8 mouse cellular contexts compared by ENCODE assay signal in genomic region chr6:124745490-124746295, GRCm38 (mm10). TPM values are rescaled to one million over a fixed set of nuclear protein-coding genes. Genes with fewer than 3 reads are reported as not detected.
DNase-seq lines count a peak whose midpoint lies in the region; ATAC-seq and TF ChIP-seq lines count a peak whose summit lies in the region.

No protein-coding gene starts in this region.

- no peaks in the 10 kb centered on the region; the same call in 1 of the 2 replicates for H3K4me1 ChIP-seq in cortical plate, adult 2 months (ENCODE audit: control insufficient read depth, insufficient read depth, low read length)

- peak overlapping the region; percentile 40 for H3K4me3 ChIP-seq in cortical plate, adult 2 months (ENCODE audit: insufficient read depth, low read length)
- H3K4me3 ChIP-seq in left cerebral cortex, adult 2 months, result peak overlapping the region; percentile 60

- peak; percentile 55 for ATAC-seq in activated CD4-positive, CD25-positive, alpha-beta regulatory T cell, adult 4 months
- ATAC-seq in megakaryocyte, adult 5-6 weeks (ENCODE audit: poor library complexity, severe bottlenecking), result peak; percentile 70

- peak; percentile 55 for TF ChIP-seq CTCF in cortical plate, adult 2 months (IDR thresholded peaks at IDR 0.05; ENCODE audit: extremely low read depth, insufficient read depth, low read length)
- peak; percentile 99 for TF ChIP-seq CTCF in left cerebral cortex, adult 2 months (IDR thresholded peaks at IDR 0.05)

- peak; percentile 56 for TF ChIP-seq POLR2A in cortical plate, adult 2 months (IDR thresholded peaks at IDR 0.05; ENCODE audit: extremely low read depth, insufficient read depth, low read length)

- DNase-seq in gastrocnemius, adult 8-10 months (ENCODE audit: low spot score in 2 of 2), result peak; percentile 87 to 93
- DNase-seq in hindlimb bud, embryonic 11.5 days (ENCODE audit: extremely low spot score, low read depth, low spot score), result peak; percentile 86
- peak; percentile 95 to 97 for DNase-seq in left cerebral cortex, adult 2 months (ENCODE audit: extremely low spot score in 1 of 2, low spot score in 2 of 2)
- DNase-seq in right cerebral cortex, adult 18-20 months, result peak; percentile 95
- peak; percentile 92 for DNase-seq in urinary bladder, adult 2 months (ENCODE audit: low spot score)

- intact Hi-C loops in left cerebral cortex, adult 2 months (cut with DNase I), result loop anchor here (1.0 to 2.0 kb wide), 2 partner anchors 12 to 73 kb away; no protein-coding TSS in a partner anchor

- H3K27ac ChIP-seq in cortical plate, adult 2 months (ENCODE audit: insufficient read depth, low read length), result peak overlapping the region; percentile 5
- H3K27ac ChIP-seq in left cerebral cortex, adult 2 months, result peak overlapping the region; percentile 96

RNA-seq across cellular contexts. Expression of gene Grcc10, which starts 4.5 kb away (rescaled TPM):
- polyA plus RNA-seq in activated CD4-positive, CD25-positive, alpha-beta regulatory T cell, adult 4 months (2017; shearing (Covaris generic)), result 100 to 1,000 TPM; 529 to 630 TPM
- polyA plus RNA-seq in cortical plate, adult 2 months (2012; rRNA removed), result 340 and 352 TPM in 2 replicates
- total RNA-seq in gastrocnemius, adult 8-10 months (2022), result 100 to 1,000 TPM; 146 to 173 (median 164) TPM
- 100 to 1,000 TPM; 298 to 309 TPM for total RNA-seq in left cerebral cortex, adult 2 months (2021)
- total RNA-seq in megakaryocyte, adult 5-6 weeks (2015), result 177 and 203 TPM in 2 replicates
- total RNA-seq in megakaryocyte, adult 5-6 weeks (2017), result 121 and 136 TPM in 2 replicates
- 214 and 229 TPM in 2 replicates for polyA plus RNA-seq in urinary bladder, adult 2 months (2012; rRNA removed)

RNA-seq across cellular contexts. Expression of gene Ptpn6, which starts 7.2 kb away (rescaled TPM):
- polyA plus RNA-seq in activated CD4-positive, CD25-positive, alpha-beta regulatory T cell, adult 4 months (2017; shearing (Covaris generic)), result 100 to 1,000 TPM; 138 to 144 TPM
- polyA plus RNA-seq in cortical plate, adult 2 months (2012; rRNA removed), result 6.3 and 6.5 TPM in 2 replicates
- total RNA-seq in gastrocnemius, adult 8-10 months (2022), result 1 to 10 TPM in 3 of 4 experiments, under 1 TPM in 1; 0.80 to 2.0 (median 1.2) TPM
- total RNA-seq in left cerebral cortex, adult 2 months (2021), result 1 to 10 TPM; 3.3 to 4.0 TPM
- 308 and 336 TPM in 2 replicates for total RNA-seq in megakaryocyte, adult 5-6 weeks (2015)
- 1,009 and 1,024 TPM in 2 replicates for total RNA-seq in megakaryocyte, adult 5-6 weeks (2017)
- polyA plus RNA-seq in urinary bladder, adult 2 months (2012; rRNA removed), result 17.0 and 18.2 TPM in 2 replicates

RNA-seq across cellular contexts. Expression of gene Gm45234, which starts 10.1 kb away (rescaled TPM):
- not detected for polyA plus RNA-seq in activated CD4-positive, CD25-positive, alpha-beta regulatory T cell, adult 4 months (2017; shearing (Covaris generic))
- not detected in 2 replicates for polyA plus RNA-seq in cortical plate, adult 2 months (2012; rRNA removed)
- not detected for total RNA-seq in gastrocnemius, adult 8-10 months (2022)
- total RNA-seq in left cerebral cortex, adult 2 months (2021), result not detected
- total RNA-seq in megakaryocyte, adult 5-6 weeks (2015), result not detected in 2 replicates
- not detected in 2 replicates for total RNA-seq in megakaryocyte, adult 5-6 weeks (2017)
- not detected in 2 replicates for polyA plus RNA-seq in urinary bladder, adult 2 months (2012; rRNA removed)

RNA-seq across cellular contexts. Expression of gene Atn1, which starts 10.6 kb away (rescaled TPM):
- 1 to 10 TPM; 3.3 to 5.7 TPM for polyA plus RNA-seq in activated CD4-positive, CD25-positive, alpha-beta regulatory T cell, adult 4 months (2017; shearing (Covaris generic))
- polyA plus RNA-seq in cortical plate, adult 2 months (2012; rRNA removed), result 60.7 and 63.3 TPM in 2 replicates
- 10 to 100 TPM; 41.9 to 59.4 (median 49.2) TPM for total RNA-seq in gastrocnemius, adult 8-10 months (2022)
- 100 to 1,000 TPM; 170 to 181 TPM for total RNA-seq in left cerebral cortex, adult 2 months (2021)
- 25.7 and 29.8 TPM in 2 replicates for total RNA-seq in megakaryocyte, adult 5-6 weeks (2015)
- total RNA-seq in megakaryocyte, adult 5-6 weeks (2017), result 3.0 and 10.9 TPM in 2 replicates
- polyA plus RNA-seq in urinary bladder, adult 2 months (2012; rRNA removed), result 11.3 and 32.9 TPM in 2 replicates

RNA-seq across cellular contexts. Expression of gene Eno2, which starts 23.8 kb away (rescaled TPM):
- 1 to 10 TPM; 4.4 to 4.7 TPM for polyA plus RNA-seq in activated CD4-positive, CD25-positive, alpha-beta regulatory T cell, adult 4 months (2017; shearing (Covaris generic))
- 741 and 755 TPM in 2 replicates for polyA plus RNA-seq in cortical plate, adult 2 months (2012; rRNA removed)
- 1 to 10 TPM in 3 of 4 experiments, under 1 TPM in 1; 0.75 to 1.4 (median 1.1) TPM for total RNA-seq in gastrocnemius, adult 8-10 months (2022)
- total RNA-seq in left cerebral cortex, adult 2 months (2021), result 1,000 to 10,000 TPM; 1,064 to 1,067 TPM
- not detected in 2 replicates for total RNA-seq in megakaryocyte, adult 5-6 weeks (2015)
- total RNA-seq in megakaryocyte, adult 5-6 weeks (2017), result not detected in 2 replicates
- 20.8 and 23.4 TPM in 2 replicates for polyA plus RNA-seq in urinary bladder, adult 2 months (2012; rRNA removed)

Comparison
In these comparisons a context has a peak if more than half of its experiments do, and no peak if none do; other contexts are left out.
1. Peak in every context shown above with its lines: DNase-seq, ATAC-seq, H3K4me3 ChIP-seq and H3K27ac ChIP-seq.
2. RNA of gene Ptpn6, which starts 7.2 kb away (total RNA-seq): 308 to 1,024 TPM in megakaryocyte, adult 5-6 weeks; 3.3 to 4.0 TPM in left cerebral cortex, adult 2 months and 0.80 to 2.0 TPM in gastrocnemius, adult 8-10 months; every median in the first group is over 10 times any median in the second.